Mouse (Mus musculus) brown adipose tissue, adult 24 weeks (tissue): ENCODE measurements around the gene Rab5a. TPM values are rescaled to one million over a fixed set of nuclear protein-coding genes. Genes with fewer than 3 reads are reported as not detected.
A peak's percentile ranks its signal among the peaks of the same experiment; 100 is the strongest.
"Not testable (repeated sequence)": the region's sequence is repeated elsewhere in the genome, so short reads cannot be mapped to it uniquely, and the experiment has no call there.

Experiments
- H3K27ac ChIP-seq: fragments of 200-500 bp; replicated peaks from 2 replicates; pipeline ENCODE4 v1.5.1; 2012; ENCODE audit warnings: low read depth, mild to moderate bottlenecking, low read length
- H3K4me1 ChIP-seq: fragments of 200-500 bp; 2 replicates; pipeline ENCODE4 v1.6.1; 2012; ENCODE audit warnings: low read length, mixed read lengths; ENCODE audit not compliant: control insufficient read depth, insufficient read depth, insufficient read length
- H3K4me3 ChIP-seq: fragments of 200-500 bp; 2 replicates; pipeline ENCODE4 v1.5.1; 2012; ENCODE audit warnings: low read depth, mild to moderate bottlenecking, low read length, moderate library complexity; ENCODE audit not compliant: insufficient read depth
- polyA plus RNA-seq: library from polyadenylated mRNA; stranded (reverse); fragments of >200 nt; gene quantifications from 2 replicates; pipeline ENCODE4 v1.2.4, GENCODE M21; 2012; ENCODE audit not compliant: missing spikeins, insufficient read depth, insufficient read length

Gene Rab5a
- polyA plus RNA-seq, 1 experiment: 58.7 TPM

GRCm38 (mm10) chr17:53519364-53519763 lies 40.3 kb downstream of the Rab5a start:
- no peaks in the 10 kb centered on the region for H3K4me1 ChIP-seq
- H3K27ac ChIP-seq: no peak overlapping the region
- no peak overlapping the region for H3K4me3 ChIP-seq

- H3K4me1 ChIP-seq: no peaks in the 10 kb centered on the region
- no peak overlapping the region for H3K4me3 ChIP-seq
- H3K27ac ChIP-seq: no peak overlapping the region
Measured at GRCm38 (mm10) chr17:53520509-53520908, 41.5 kb downstream of the Rab5a start.

DNA sequence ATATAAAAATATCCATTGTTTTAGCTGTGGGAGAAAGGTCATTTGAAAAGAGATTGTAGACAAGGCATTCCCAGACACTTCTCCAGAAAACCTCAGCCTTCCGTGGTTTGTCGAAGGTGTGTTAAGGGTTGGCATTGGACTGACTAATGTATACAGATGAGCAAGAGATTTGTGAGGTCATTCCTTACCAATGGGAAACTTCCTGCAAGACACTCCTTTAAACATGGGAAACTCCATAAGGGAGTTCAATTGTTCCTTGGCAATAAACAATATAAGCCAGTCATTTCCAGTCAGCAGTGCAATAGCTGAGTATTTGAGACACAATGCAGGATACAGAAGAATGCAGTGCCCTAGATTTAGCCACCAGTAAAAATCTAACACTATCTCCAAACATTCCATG lies 49.0 kb downstream of the Rab5a start:
- Histone ChIP-seq H3K4me3 (no peak overlapping the region), H3K27ac (no peak overlapping the region), H3K4me1 (no peaks in the 10 kb centered on the region)

DNA sequence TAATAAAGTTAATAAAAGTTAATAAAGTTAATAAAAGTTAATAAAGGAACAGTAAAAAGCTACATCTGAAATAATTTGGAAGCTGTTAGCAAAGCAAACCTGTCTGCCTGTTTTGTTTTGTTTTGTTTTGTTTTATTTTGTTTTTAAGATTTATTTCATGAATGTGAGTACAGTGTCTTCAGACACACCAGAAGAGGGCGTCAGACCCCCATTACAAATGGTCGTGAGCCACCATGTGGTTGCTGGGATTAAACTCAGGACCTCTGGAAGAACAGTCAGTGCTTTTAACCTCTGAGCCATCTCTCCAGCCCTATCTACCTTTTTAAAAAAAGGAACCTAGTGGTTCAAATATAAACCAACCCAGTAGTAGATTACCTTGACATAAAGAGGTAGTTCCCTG lies 52.1 kb downstream of the Rab5a start:
- H3K4me1 ChIP-seq: no peaks in the 10 kb centered on the region
- no peak overlapping the region for H3K27ac ChIP-seq

GRCm38 (mm10) chr17:53532425-53532824 lies 53.4 kb downstream of the Rab5a start:
- H3K4me3 ChIP-seq: no peak overlapping the region
- no peaks in the 10 kb centered on the region for H3K4me1 ChIP-seq
- H3K27ac ChIP-seq: no peak overlapping the region

More for the DNA sequence above, 52.1 kb downstream of the Rab5a start:
- no peak overlapping the region for H3K4me3 ChIP-seq

DNA sequence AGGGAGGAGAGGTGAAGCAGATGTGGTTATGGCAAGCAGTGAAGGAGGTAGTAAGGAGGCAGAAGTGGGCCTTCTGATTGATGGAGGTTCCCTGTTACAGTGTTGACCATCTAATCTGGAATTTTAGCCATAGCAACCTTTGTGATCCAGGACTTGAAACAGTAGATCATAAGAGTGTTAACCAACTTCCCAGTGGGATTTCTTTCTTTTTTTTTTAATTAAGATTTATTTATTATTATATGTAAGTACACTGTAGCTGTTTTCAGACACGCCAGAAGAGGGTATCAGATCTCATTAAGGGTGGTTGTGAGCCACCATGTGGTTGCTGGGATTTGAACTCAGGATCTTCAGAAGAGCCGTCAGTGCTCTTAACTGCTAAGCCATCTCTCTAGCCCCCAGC lies 60.3 kb downstream of the Rab5a start, which contains the start of gene Pp2d1:
TSS of gene Pp2d1 (minus strand) at position 101 of the 400 bp plus-strand sequence.
- not testable (repeated sequence) for H3K4me3 ChIP-seq, H3K27ac ChIP-seq

DNA sequence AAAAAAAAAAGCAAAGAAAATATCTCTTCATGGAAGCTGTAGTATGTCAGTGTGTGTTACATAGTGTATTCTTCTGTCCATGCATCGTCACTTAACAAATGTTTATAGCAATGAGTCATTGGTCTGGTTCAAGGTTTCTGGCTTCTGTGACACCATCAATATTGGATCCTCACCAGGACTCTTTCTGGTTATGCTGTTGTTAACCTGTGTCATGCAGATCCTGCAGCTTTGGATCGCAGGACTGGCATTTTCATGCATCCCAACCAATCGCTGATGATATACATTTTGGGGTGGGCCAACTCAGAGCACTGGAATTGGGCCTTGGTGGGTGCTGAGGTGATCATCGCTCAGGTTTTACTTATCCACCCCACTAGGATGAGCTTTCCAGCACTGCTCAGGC lies 63.5 kb downstream of the Rab5a start:
- no peak overlapping the region for H3K4me3 ChIP-seq
- H3K4me1 ChIP-seq: peaks cover 2% of the 10 kb centered on the region; the same call in 1 of the 2 replicates
- H3K27ac ChIP-seq: no peak overlapping the region

More for the DNA sequence above, 60.3 kb downstream of the Rab5a start, which contains the start of gene Pp2d1:
- not testable (repeated sequence) for H3K4me1 ChIP-seq

- Histone ChIP-seq H3K4me1 (peaks cover 2% of the 10 kb centered on the region; the same call in 1 of the 2 replicates), H3K4me3 (no peak overlapping the region), H3K27ac (peak overlapping the region; percentile 34; the same call in 1 of the 2 replicates)
Measured at GRCm38 (mm10) chr17:53543591-53544324, 64.7 kb downstream of the Rab5a start.

DNA sequence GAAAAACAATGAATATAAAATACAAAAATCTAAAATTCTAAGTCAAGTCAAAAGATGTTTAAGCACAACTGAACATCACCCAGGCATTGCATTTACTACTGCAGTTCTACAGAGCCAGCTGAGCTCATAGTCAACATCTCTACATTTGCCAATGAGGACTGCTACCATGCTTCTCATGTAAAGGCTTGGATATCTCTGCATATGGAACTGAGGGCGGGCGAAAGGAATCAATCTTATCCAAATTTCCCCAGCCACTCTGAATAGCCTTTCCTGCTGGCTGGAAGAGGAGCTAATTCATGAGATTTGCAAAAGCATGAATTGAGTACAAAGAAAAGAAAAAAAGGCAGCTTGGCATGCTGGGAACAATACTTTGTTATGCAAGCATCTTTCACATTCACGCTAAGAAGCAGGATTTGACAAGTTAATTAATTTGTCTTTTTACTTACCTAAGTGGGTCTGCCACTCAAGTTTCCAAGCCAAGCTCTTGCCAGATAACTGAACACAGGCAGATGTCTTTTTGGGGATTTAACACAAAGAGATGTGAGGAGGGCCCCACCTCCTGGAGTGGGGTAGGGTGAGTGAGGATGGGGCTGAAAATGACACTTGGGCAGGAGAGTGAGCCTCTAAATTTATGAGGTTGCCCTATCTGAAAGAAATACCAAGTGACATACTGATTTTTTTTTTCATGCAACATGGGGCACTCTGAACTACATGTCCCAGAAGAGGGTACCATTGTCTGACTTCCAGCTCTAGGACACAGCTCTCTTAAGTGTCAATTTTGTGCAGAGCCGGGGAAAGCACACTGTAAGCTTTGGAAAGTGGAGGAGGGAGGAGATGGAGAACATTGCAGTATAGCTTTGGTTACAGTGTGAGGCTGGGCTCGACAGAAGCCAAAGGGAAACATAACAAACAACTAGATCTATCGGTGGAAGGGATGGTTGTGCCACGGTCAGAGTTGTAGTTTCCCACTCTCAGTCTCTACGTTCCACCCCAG lies 72.6 kb downstream of the Rab5a start:
- Histone ChIP-seq H3K27ac (no peak overlapping the region), H3K4me1 (no peaks in the 10 kb centered on the region), H3K4me3 (no peak overlapping the region)

DNA sequence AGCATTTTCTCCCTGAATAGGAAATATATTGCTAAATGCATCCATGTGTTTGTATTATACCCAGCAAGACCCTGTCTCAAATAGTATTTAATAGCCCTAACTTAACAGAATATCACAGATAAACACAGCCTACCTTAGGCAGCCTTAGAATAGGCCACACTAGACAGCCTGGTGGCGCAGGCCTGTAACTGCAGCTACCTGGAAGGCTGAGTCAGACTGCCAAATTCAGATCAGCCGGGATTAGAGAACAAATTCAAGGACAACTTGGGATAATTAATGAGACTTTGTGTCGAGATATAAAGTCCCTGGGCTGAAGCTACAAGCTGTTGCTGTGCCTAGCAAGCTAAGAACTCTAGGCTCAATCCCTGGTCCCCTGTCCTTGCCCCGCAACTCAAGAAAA lies 75.1 kb downstream of the Rab5a start:
- Histone ChIP-seq H3K4me1 (no peaks in the 10 kb centered on the region), H3K4me3 (no peak overlapping the region), H3K27ac (no peak overlapping the region)

DNA sequence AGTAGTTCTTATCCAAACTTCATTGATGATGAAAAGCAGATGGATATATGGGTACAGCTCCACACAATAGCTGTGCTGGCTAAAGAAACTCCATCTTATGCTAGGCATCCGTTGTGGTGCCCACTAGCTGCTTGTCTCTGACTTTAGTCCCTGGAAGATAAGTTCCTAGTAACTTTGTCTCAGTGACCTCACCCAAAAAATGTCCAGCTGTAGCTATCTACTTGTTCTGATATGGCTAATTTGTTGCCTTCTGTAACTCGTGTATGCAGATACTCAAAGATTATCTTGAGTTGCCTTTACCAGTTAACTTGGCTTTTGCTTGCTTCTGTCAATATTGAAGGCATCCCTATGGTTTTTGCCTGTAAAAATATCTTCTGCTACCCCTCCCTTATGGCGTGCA lies 75.8 kb downstream of the Rab5a start:
- H3K27ac ChIP-seq: no peak overlapping the region
- H3K4me3 ChIP-seq: no peak overlapping the region
- no peaks in the 10 kb centered on the region for H3K4me1 ChIP-seq

Other genes starting within 250 kb of the Rab5a start
- gene Efhb, start 15.9 kb upstream of the Rab5a start, polyA plus RNA-seq: not detected in 2 replicates
- 0.46 TPM in 1 of 2 replicates, not detected in the other for gene Pp2d1, start 60.2 kb downstream of the Rab5a start, polyA plus RNA-seq
- gene Kat2b, start 87.6 kb downstream of the Rab5a start, polyA plus RNA-seq: 33.2 and 52.3 TPM in 2 replicates
- gene Sgo1, start 210.1 kb downstream of the Rab5a start, polyA plus RNA-seq: not detected in 2 replicates